Mouse (Mus musculus) midbrain, embryonic 13.5 days (tissue): Measurements from ENCODE around the gene Olfr263. TPM values are rescaled to one million over a fixed set of nuclear protein-coding genes. Genes with fewer than 3 reads are reported as not detected.

Experiments
- ATAC-seq: fragments of 200-750 bp; cut with Nextera tagmentation; 2 replicates; pipeline ENCODE4 v1.8.0; 2017; ENCODE audit warnings: mild to moderate bottlenecking, moderate TSS enrichment, moderate library complexity
- H3K27ac ChIP-seq: fragments of 300-500 bp; sonication (generic); 2 replicates; pipeline ENCODE4 v1.5.1; 2015; ENCODE audit warnings: inconsistent platforms, mild to moderate bottlenecking, moderate library complexity
- H3K27me3 ChIP-seq: fragments of 300-500 bp; sonication (generic); 2 replicates; pipeline ENCODE4 v1.6.1; 2015; ENCODE audit warnings: mild to moderate bottlenecking, inconsistent platforms
- H3K36me3 ChIP-seq: fragments of 300-500 bp; sonication (generic); 2 replicates; pipeline ENCODE4 v1.6.1; 2015; ENCODE audit warnings: mild to moderate bottlenecking, inconsistent platforms
- H3K4me1 ChIP-seq: fragments of 300-500 bp; sonication (generic); replicated peaks from 2 replicates; pipeline ENCODE4 v1.6.1; 2015; ENCODE audit warnings: inconsistent platforms
- H3K4me2 ChIP-seq: fragments of 300-500 bp; sonication (generic); replicated peaks from 2 replicates; pipeline ENCODE4 v1.6.1; 2015; ENCODE audit warnings: moderate library complexity, mild to moderate bottlenecking, inconsistent platforms
- H3K4me3 ChIP-seq: fragments of 300-500 bp; sonication (generic); replicated peaks from 2 replicates; pipeline ENCODE4 v1.5.1; 2015; ENCODE audit warnings: mild to moderate bottlenecking, inconsistent platforms
- H3K9ac ChIP-seq: fragments of 300-500 bp; sonication (generic); replicated peaks from 2 replicates; pipeline ENCODE4 v1.6.1; 2015; ENCODE audit warnings: mild to moderate bottlenecking, inconsistent platforms
- H3K9me3 ChIP-seq: fragments of 300-500 bp; sonication (generic); 2 replicates; pipeline ENCODE4 v1.6.1; 2016; ENCODE audit warnings: mild to moderate bottlenecking, inconsistent platforms
- WGBS: fragments of 180-500 bp; shearing (Covaris S2); methylation state at CpG from one replicate; pipeline ENCODE4 v1.1.7; 2015; 5-methylcytosine and 5-hydroxymethylcytosine counted together
- polyA plus RNA-seq: library from polyadenylated mRNA; unstranded; fragments of >200 nt; fragmentation: Nextera tagmentation; extraction: Ambion mirVana; gene quantifications from 2 replicates; pipeline ENCODE4 v1.2.1, GENCODE M21; 2015

The Olfr263 gene
- polyA plus RNA-seq, 1 experiment from 2014 or later = not detected

GRCm38 (mm10) chr13:21183066-21183465 is 53.6 kb downstream of the Olfr263 start:
- Histone ChIP-seq H3K36me3 (peaks cover 55% of the 10 kb centered on the region), H3K27ac (no peak overlapping the region), H3K4me3 (no peak overlapping the region), H3K9ac (no peak overlapping the region), H3K4me1 (peaks cover 45% of the 10 kb centered on the region), H3K9me3 (no peaks in the 10 kb centered on the region), H3K27me3 (no peaks in the 10 kb centered on the region), H3K4me2 (no peak overlapping the region)
- 96% methylated on average over 6 of the region's 6 CpGs for WGBS
- ATAC-seq = no peak

- no peak overlapping the region for H3K4me3 ChIP-seq
- 94% methylated on average over 7 of the region's 7 CpGs for WGBS
Measured at GRCm38 (mm10) chr13:21183661-21184060, 54.2 kb downstream of the Olfr263 start.

GRCm38 (mm10) chr13:21185521-21185920 is 56.1 kb downstream of the Olfr263 start:
- Histone ChIP-seq H3K36me3 (peaks cover 79% of the 10 kb centered on the region), H3K4me3 (no peak overlapping the region)
- WGBS = 91% methylated on average over 4 of the region's 4 CpGs

More at GRCm38 (mm10) chr13:21183661-21184060, 54.2 kb downstream of the Olfr263 start:
- Histone ChIP-seq H3K4me2 (no peak overlapping the region), H3K27me3 (no peaks in the 10 kb centered on the region), H3K27ac (no peak overlapping the region), H3K36me3 (peaks cover 61% of the 10 kb centered on the region), H3K9ac (no peak overlapping the region), H3K9me3 (no peaks in the 10 kb centered on the region), H3K4me1 (peaks cover 44% of the 10 kb centered on the region)
- ATAC-seq = no peak

More at GRCm38 (mm10) chr13:21185521-21185920, 56.1 kb downstream of the Olfr263 start:
- no peaks in the 10 kb centered on the region for H3K9me3 ChIP-seq
- no peak overlapping the region for H3K4me2 ChIP-seq
- H3K27ac ChIP-seq = no peak overlapping the region
- peaks cover 37% of the 10 kb centered on the region for H3K4me1 ChIP-seq
- no peaks in the 10 kb centered on the region for H3K27me3 ChIP-seq
- no peak for ATAC-seq
- no peak overlapping the region for H3K9ac ChIP-seq

Other genes with a start within 250 kb of the Olfr263 start
- gene Olfr1370, start 54.7 kb upstream of the Olfr263 start, polyA plus RNA-seq = not detected in 2 replicates
- gene Olfr1369-ps1, start 18.2 kb upstream of the Olfr263 start, polyA plus RNA-seq = 0.05 TPM in 1 of 2 replicates, not detected in the other
- gene Olfr1368, start 16.2 kb downstream of the Olfr263 start, polyA plus RNA-seq = not detected in 2 replicates
- gene Trim27, start 49.8 kb downstream of the Olfr263 start, polyA plus RNA-seq = 87.2 and 95.5 TPM in 2 replicates
- gene Gpx5, start 163.1 kb downstream of the Olfr263 start, polyA plus RNA-seq = not detected in 2 replicates
- gene Gpx6, start 182.5 kb downstream of the Olfr263 start, polyA plus RNA-seq = not detected in 2 replicates
- not detected in 2 replicates for gene Olfr1367, start 217.3 kb downstream of the Olfr263 start, polyA plus RNA-seq
- gene Zscan12, start 233.2 kb downstream of the Olfr263 start, polyA plus RNA-seq = 15.5 and 16.8 TPM in 2 replicates